Mouse (Mus musculus) hindbrain, embryonic 13.5 days (tissue): ENCODE results near the gene App. TPM values are rescaled to one million over a fixed set of nuclear protein-coding genes. Genes with fewer than 3 reads are reported as not detected.

Experiments used
- ATAC-seq: fragments of 200-750 bp; cut with Nextera tagmentation; 2 replicates; pipeline ENCODE4 v1.8.0; 2017; ENCODE audit warnings: moderate TSS enrichment; ENCODE audit not compliant: low FRiP score
- H3K27ac ChIP-seq: fragments of 300-500 bp; sonication (generic); 2 replicates; pipeline ENCODE4 v1.5.1; 2015; ENCODE audit warnings: inconsistent platforms, mild to moderate bottlenecking, moderate library complexity
- H3K27me3 ChIP-seq: fragments of 300-500 bp; sonication (generic); 2 replicates; pipeline ENCODE4 v1.6.1; 2015; ENCODE audit warnings: mild to moderate bottlenecking, inconsistent platforms
- H3K36me3 ChIP-seq: fragments of 300-500 bp; sonication (generic); 2 replicates; pipeline ENCODE4 v1.6.1; 2015; ENCODE audit warnings: mild to moderate bottlenecking, inconsistent platforms
- H3K4me1 ChIP-seq: fragments of 300-500 bp; sonication (generic); replicated peaks from 2 replicates; pipeline ENCODE4 v1.6.1; 2015; ENCODE audit warnings: inconsistent platforms
- H3K4me2 ChIP-seq: fragments of 300-500 bp; sonication (generic); 2 replicates; pipeline ENCODE4 v1.6.1; 2015; ENCODE audit warnings: inconsistent platforms, mild to moderate bottlenecking, moderate library complexity
- H3K4me3 ChIP-seq: fragments of 300-500 bp; sonication (generic); 2 replicates; pipeline ENCODE4 v1.5.1; 2015; ENCODE audit warnings: mild to moderate bottlenecking, inconsistent platforms
- H3K9ac ChIP-seq: fragments of 300-500 bp; sonication (generic); 2 replicates; pipeline ENCODE4 v1.6.1; 2015; ENCODE audit warnings: mild to moderate bottlenecking, inconsistent platforms
- H3K9me3 ChIP-seq: fragments of 300-500 bp; sonication (generic); 2 replicates; pipeline ENCODE4 v1.6.1; 2016; ENCODE audit warnings: inconsistent platforms
- WGBS: fragments of 180-500 bp; shearing (Covaris S2); methylation state at CpG from one replicate; pipeline ENCODE4 v1.1.7; 2015; 5-methylcytosine and 5-hydroxymethylcytosine counted together
- polyA plus RNA-seq: library from polyadenylated mRNA; unstranded; fragments of >200 nt; fragmentation: Nextera tagmentation; extraction: Ambion mirVana; gene quantifications from 2 replicates; pipeline ENCODE4 v1.2.1, GENCODE M21; 2015

The App gene
- polyA plus RNA-seq, 1 experiment from 2014 or later = 338 TPM

- no peaks in the 10 kb centered on the region for H3K27me3 ChIP-seq
- 0 out of 2 replicates have a peak, but pooled peaks cover 5% of the 10 kb centered on the region for H3K36me3 ChIP-seq
- peak overlapping the region; percentile 66 for H3K27ac ChIP-seq
- H3K9ac ChIP-seq = no peak overlapping the region
- H3K4me2 ChIP-seq = no peak overlapping the region
- no peaks in the 10 kb centered on the region for H3K9me3 ChIP-seq
- 18% methylated on average over 9 of the region's 9 CpGs for WGBS
- no peak overlapping the region for H3K4me3 ChIP-seq
- peaks cover 86% of the 10 kb centered on the region for H3K4me1 ChIP-seq
- peak; percentile 60 for ATAC-seq
These were observed 80.9 kb downstream of the App start for GRCm38 (mm10) chr16:85092644-85093091.

- H3K4me1 ChIP-seq = peaks cover 88% of the 10 kb centered on the region
- 0 out of 2 replicates have a peak overlapping the region, but pooled peaks have one; percentile 3 for H3K4me2 ChIP-seq
- H3K4me3 ChIP-seq = no peak overlapping the region
- ATAC-seq = no peak
- H3K9ac ChIP-seq = no peak overlapping the region
- 0 out of 2 replicates have a peak, but pooled peaks cover 5% of the 10 kb centered on the region for H3K36me3 ChIP-seq
- WGBS = 44% methylated on average over 1 of the region's 1 CpGs
- H3K27me3 ChIP-seq = no peaks in the 10 kb centered on the region
- peak overlapping the region; percentile 66 for H3K27ac ChIP-seq
- no peaks in the 10 kb centered on the region for H3K9me3 ChIP-seq
These were observed 81.4 kb downstream of the App start for GRCm38 (mm10) chr16:85092183-85092582.

GRCm38 (mm10) chr16:85090992-85091391 is 82.6 kb downstream of the App start:
- 58% methylated on average over 14 of the region's 14 CpGs for WGBS
- Histone ChIP-seq H3K4me2 (no peak overlapping the region), H3K4me1 (peaks cover 88% of the 10 kb centered on the region), H3K9ac (no peak overlapping the region), H3K9me3 (no peaks in the 10 kb centered on the region), H3K36me3 (no peaks in the 10 kb centered on the region), H3K4me3 (no peak overlapping the region), H3K27me3 (no peaks in the 10 kb centered on the region), H3K27ac (peak overlapping the region; percentile 66)
- no peak for ATAC-seq

DNA sequence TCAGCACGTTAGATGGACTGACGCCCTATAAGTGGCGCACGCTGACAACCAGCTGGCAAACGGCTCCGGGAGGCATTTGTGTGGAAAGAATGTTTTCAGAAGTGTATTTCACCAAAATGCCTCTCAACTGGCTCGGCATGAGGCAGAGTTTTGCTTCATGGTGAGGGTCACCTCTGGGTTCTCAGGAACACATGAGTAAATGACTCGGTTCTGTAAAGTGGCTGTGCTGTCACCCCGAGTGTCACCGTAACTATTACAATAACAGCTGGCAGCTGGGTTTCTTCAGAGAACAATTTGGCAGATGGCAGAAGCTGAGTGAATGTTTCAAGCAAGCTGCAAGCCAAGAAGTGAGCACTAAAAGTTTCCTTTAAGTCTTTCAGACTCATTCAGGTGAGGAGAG is 85.4 kb downstream of the App start:
- H3K36me3 ChIP-seq = no peaks in the 10 kb centered on the region
- WGBS = 59% methylated on average over 10 of the region's 10 CpGs
- no peak for ATAC-seq
- H3K4me3 ChIP-seq = no peak overlapping the region
- H3K27ac ChIP-seq = peak overlapping the region; percentile 14; the same call in 1 of the 2 replicates
- H3K4me1 ChIP-seq = peaks cover 77% of the 10 kb centered on the region
- no peaks in the 10 kb centered on the region for H3K9me3 ChIP-seq
- H3K27me3 ChIP-seq = no peaks in the 10 kb centered on the region
- H3K4me2 ChIP-seq = no peak overlapping the region
- H3K9ac ChIP-seq = no peak overlapping the region

- Histone ChIP-seq H3K36me3 (peaks cover 15% of the 10 kb centered on the region), H3K27me3 (no peaks in the 10 kb centered on the region), H3K9me3 (no peaks in the 10 kb centered on the region), H3K27ac (0 out of 2 replicates have a peak overlapping the region, but pooled peaks have one; percentile 8), H3K4me1 (peaks cover 59% of the 10 kb centered on the region), H3K4me3 (no peak overlapping the region), H3K4me2 (no peak overlapping the region), H3K9ac (no peak overlapping the region)
- 87% methylated on average over 14 of the region's 14 CpGs for WGBS
- ATAC-seq = no peak
These were observed 87.3 kb downstream of the App start for GRCm38 (mm10) chr16:85086303-85086702.

DNA sequence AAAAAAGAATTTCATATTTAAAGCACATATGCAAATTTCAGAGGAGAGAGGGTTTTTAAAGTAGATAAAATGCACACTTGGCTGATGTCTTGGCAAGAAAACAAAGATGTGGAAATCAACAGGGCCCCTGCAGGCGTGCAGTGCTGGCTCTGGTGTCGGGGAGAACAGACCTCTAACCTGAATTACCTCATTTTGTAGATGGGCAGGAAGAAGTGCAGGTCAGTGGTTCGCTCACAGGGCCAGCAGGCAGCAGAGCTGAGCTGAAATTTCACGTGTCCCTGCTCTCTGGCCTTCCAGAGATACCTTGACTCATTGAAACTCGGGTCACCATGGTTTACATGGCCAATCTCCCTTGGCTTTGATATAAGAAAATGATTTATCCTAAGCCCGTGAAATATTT is 87.7 kb downstream of the App start:
- no peak for ATAC-seq
- Histone ChIP-seq H3K36me3 (peaks cover 18% of the 10 kb centered on the region), H3K9ac (no peak overlapping the region), H3K9me3 (no peaks in the 10 kb centered on the region), H3K4me3 (no peak overlapping the region), H3K27me3 (no peaks in the 10 kb centered on the region), H3K27ac (peak overlapping the region; percentile 8; the same call in 1 of the 2 replicates), H3K4me1 (peaks cover 55% of the 10 kb centered on the region), H3K4me2 (no peak overlapping the region)
- WGBS = 71% methylated on average over 6 of the region's 6 CpGs

- 86% methylated on average over 1 of the region's 1 CpGs for WGBS
- ATAC-seq = no peak
- H3K9me3 ChIP-seq = no peaks in the 10 kb centered on the region
- H3K4me2 ChIP-seq = no peak overlapping the region
- H3K4me3 ChIP-seq = no peak overlapping the region
- H3K4me1 ChIP-seq = peaks cover 43% of the 10 kb centered on the region
- H3K27me3 ChIP-seq = no peaks in the 10 kb centered on the region
- H3K27ac ChIP-seq = no peak overlapping the region
- H3K9ac ChIP-seq = no peak overlapping the region
- H3K36me3 ChIP-seq = peaks cover 34% of the 10 kb centered on the region
These were observed 89.4 kb downstream of the App start for GRCm38 (mm10) chr16:85084152-85084551.

- no peak for ATAC-seq
- no peaks in the 10 kb centered on the region for H3K27me3 ChIP-seq
- WGBS = 89% methylated on average over 2 of the region's 2 CpGs
- peaks cover 7% of the 10 kb centered on the region; the same call in 1 of the 2 replicates for H3K4me1 ChIP-seq
- H3K9ac ChIP-seq = no peak overlapping the region
- no peak overlapping the region for H3K4me3 ChIP-seq
- H3K4me2 ChIP-seq = no peak overlapping the region
- peaks cover 63% of the 10 kb centered on the region for H3K36me3 ChIP-seq
- no peak overlapping the region for H3K27ac ChIP-seq
- H3K9me3 ChIP-seq = no peaks in the 10 kb centered on the region
These were observed 98.2 kb downstream of the App start for GRCm38 (mm10) chr16:85075330-85075729.

DNA sequence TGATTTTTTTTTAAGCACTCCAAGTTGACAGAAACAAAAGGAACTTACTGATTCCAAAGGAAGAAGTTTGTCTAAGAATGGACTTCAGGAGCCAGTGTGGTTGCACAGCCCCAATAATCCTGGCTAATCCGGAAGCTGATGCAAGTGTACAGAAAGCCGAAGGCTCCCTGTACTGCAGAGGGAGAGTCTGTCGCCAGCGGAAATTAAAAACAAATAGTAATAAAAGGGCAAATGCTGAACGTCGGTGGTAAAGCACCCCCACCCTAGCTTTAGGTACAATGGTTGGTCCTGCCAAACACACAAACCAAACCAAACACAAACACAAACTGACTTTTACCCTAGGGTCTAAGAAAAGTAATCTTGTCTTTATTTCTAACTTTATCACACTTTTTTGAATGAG is 98.7 kb downstream of the App start:
- ATAC-seq = no peak
- H3K4me2 ChIP-seq = no peak overlapping the region
- peaks cover 7% of the 10 kb centered on the region; the same call in 1 of the 2 replicates for H3K4me1 ChIP-seq
- no peaks in the 10 kb centered on the region for H3K9me3 ChIP-seq
- no peak overlapping the region for H3K27ac ChIP-seq
- H3K27me3 ChIP-seq = no peaks in the 10 kb centered on the region
- peaks cover 58% of the 10 kb centered on the region for H3K36me3 ChIP-seq
- H3K4me3 ChIP-seq = no peak overlapping the region
- 92% methylated on average over 6 of the region's 6 CpGs for WGBS
- H3K9ac ChIP-seq = no peak overlapping the region

- no peak for ATAC-seq
These were observed 100.9 kb downstream of the App start for GRCm38 (mm10) chr16:85072624-85073023.

GRCm38 (mm10) chr16:85071791-85072190 is 101.8 kb downstream of the App start:
- Histone ChIP-seq H3K4me2 (no peak overlapping the region), H3K27me3 (no peaks in the 10 kb centered on the region), H3K36me3 (peaks cover 30% of the 10 kb centered on the region), H3K27ac (no peak overlapping the region), H3K9ac (no peak overlapping the region), H3K9me3 (no peaks in the 10 kb centered on the region), H3K4me3 (no peak overlapping the region), H3K4me1 (peaks cover 5% of the 10 kb centered on the region; the same call in 1 of the 2 replicates)
- WGBS = 94% methylated on average over 12 of the region's 12 CpGs
- ATAC-seq = no peak

More at GRCm38 (mm10) chr16:85072624-85073023, 100.9 kb downstream of the App start:
- H3K9me3 ChIP-seq = no peaks in the 10 kb centered on the region
- WGBS = 48% methylated on average over 12 of the region's 12 CpGs
- no peaks in the 10 kb centered on the region for H3K27me3 ChIP-seq
- H3K4me1 ChIP-seq = peaks cover 7% of the 10 kb centered on the region; the same call in 1 of the 2 replicates
- H3K36me3 ChIP-seq = peaks cover 36% of the 10 kb centered on the region
- no peak overlapping the region for H3K27ac ChIP-seq
- no peak overlapping the region for H3K4me3 ChIP-seq
- H3K9ac ChIP-seq = no peak overlapping the region
- H3K4me2 ChIP-seq = no peak overlapping the region

DNA sequence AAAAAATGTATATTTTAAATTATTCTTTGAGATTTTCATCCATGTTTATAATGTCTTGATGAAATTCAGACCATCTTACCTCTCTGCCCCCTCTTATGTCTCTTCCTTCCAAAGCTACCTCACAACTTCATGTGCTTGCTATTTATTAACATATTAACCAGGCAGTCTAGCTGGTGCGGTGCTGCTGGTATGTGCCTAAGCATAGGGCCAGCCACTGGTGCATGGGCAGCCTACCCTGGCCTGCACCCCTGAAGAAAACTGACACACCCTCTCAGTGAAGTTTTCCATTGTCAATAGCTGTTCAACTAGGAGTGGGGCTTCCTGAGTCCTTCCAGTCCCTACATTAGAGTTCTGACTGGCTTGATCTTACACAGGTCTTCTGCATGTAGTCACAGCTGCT is 102.3 kb downstream of the App start:
- 97% methylated on average over 1 of the region's 1 CpGs for WGBS
- Histone ChIP-seq H3K4me1 (peaks cover 6% of the 10 kb centered on the region), H3K36me3 (peaks cover 25% of the 10 kb centered on the region), H3K4me3 (no peak overlapping the region), H3K27me3 (no peaks in the 10 kb centered on the region), H3K27ac (no peak overlapping the region), H3K9me3 (no peaks in the 10 kb centered on the region), H3K4me2 (no peak overlapping the region), H3K9ac (no peak overlapping the region)
- no peak for ATAC-seq

DNA sequence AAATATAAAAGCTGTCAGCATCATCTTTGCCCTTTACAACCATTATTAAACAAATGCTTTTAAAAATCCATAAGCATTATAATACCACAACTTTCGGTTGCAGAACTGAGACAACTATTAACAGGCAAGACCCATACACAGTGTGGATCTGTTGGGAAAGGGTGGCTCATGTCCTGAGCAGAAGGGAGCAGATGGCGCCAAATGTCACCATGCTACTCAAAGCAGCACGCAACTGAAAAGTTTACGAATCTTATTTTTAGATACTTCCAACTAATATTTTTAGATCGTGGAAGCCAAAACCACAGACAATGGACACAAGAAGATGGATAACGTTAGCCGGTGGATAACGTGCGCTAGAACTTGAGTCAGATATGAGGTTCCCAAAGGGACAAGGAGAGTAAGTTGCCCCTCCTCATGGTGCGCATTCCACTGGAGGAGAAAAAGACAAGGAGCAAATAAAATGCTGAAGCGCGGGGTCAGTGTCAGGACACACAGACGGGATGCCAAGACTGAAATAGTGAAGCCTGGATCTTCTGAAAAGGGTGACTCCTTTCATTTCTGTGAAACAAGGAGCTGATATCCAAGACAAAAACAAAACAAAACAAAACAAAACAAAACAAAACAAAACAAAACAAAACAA is 106.2 kb downstream of the App start:
- peaks cover 10% of the 10 kb centered on the region for H3K4me1 ChIP-seq
- no peak overlapping the region for H3K4me2 ChIP-seq
- no peaks in the 10 kb centered on the region for H3K27me3 ChIP-seq
- no peak overlapping the region for H3K9ac ChIP-seq
- no peak overlapping the region for H3K4me3 ChIP-seq
- H3K36me3 ChIP-seq = peaks cover 12% of the 10 kb centered on the region
- ATAC-seq = no peak
- WGBS = 90% methylated on average over 13 of the region's 13 CpGs
- H3K9me3 ChIP-seq = no peaks in the 10 kb centered on the region
- H3K27ac ChIP-seq = no peak overlapping the region
